ENCODE assay signal across 30 mouse cellular contexts in genomic region chr10:39270406-39270805, GRCm38 (mm10).
DNase-seq lines count a peak whose midpoint lies in the region; ATAC-seq lines count a peak whose summit lies in the region.
"Had no signal": no experiment of that assay in that cellular context is flagged by ENCODE, and none has a peak within 500 bp of the region (broad histone marks: within the 10 kb centered on the region; RNA-seq: fewer than 3 reads in every experiment).

No protein-coding gene starts in this region.

- no peak for ATAC-seq in midbrain, embryonic 11.5 days (ENCODE audit: low FRiP score)
- ATAC-seq: forebrain, embryonic 15.5 days; hindbrain, postnatal 0 days; inflammation-experienced regulatory T-cells, adult 6 months; intestine, embryonic 16.5 days; Patski had no signal

- 84% methylated on average over 3 of the region's 3 CpGs for WGBS in midbrain, embryonic 11.5 days
- 85% methylated on average over 3 of the region's 3 CpGs for WGBS in midbrain, embryonic 10.5 days

- no peak overlapping the region for H3K4me3 ChIP-seq in midbrain, embryonic 11.5 days (ENCODE audit: low read depth, low read length)
- H3K4me3 ChIP-seq in midbrain, embryonic 10.5 days = no peak overlapping the region
- H3K4me3 ChIP-seq: embryonic facial prominence, embryonic 10.5 days; embryonic facial prominence, embryonic 13.5 days; erythroblast, embryonic 14.5 days; forebrain, embryonic 12.5 days; forebrain, embryonic 15.5 days had no signal

- peak; percentile 52 for DNase-seq in gastrocnemius, adult 18-20 months (ENCODE audit: low spot score)
- DNase-seq in gastrocnemius, postnatal 4 days (ENCODE audit: low spot score in 2 of 2) = no peak
- peak; percentile 42 to 51 for DNase-seq in heart, adult 18-20 months
- no peak for DNase-seq in heart, postnatal 36 days
- DNase-seq in midbrain, embryonic 11.5 days (ENCODE audit: low spot score, missing footprints) = peak; percentile 45
- DNase-seq in midbrain, embryonic 10.5 days (ENCODE audit: low spot score) = no peak
- DNase-seq: adrenal gland, adult 2 months; adrenal gland, postnatal 25 days; B cell, adult 2 months; cerebellum, adult 11-12 months; cerebellum, adult 8-10 months; cerebellum, postnatal 10 days; cerebellum, postnatal 36 days; embryo, embryonic 11 days; gastrocnemius, postnatal 25 days; heart, postnatal 4 days; kidney, adult 2 months had no signal

- H3K4me2 ChIP-seq in midbrain, embryonic 11.5 days = no peak overlapping the region
- H3K4me2 ChIP-seq: embryonic facial prominence, embryonic 13.5 days; forebrain, embryonic 12.5 days; forebrain, embryonic 15.5 days; heart, embryonic 11.5 days; hindbrain, embryonic 14.5 days had no signal

- no peaks in the 10 kb centered on the region for H3K4me1 ChIP-seq in midbrain, embryonic 11.5 days (ENCODE audit: control insufficient read depth, insufficient read depth, low read length)
- H3K4me1 ChIP-seq in midbrain, embryonic 10.5 days = peaks cover 10% of the 10 kb centered on the region

- intact Hi-C loops in heart, postnatal 36 days (cut with DNase I) = no loop called here

- H3K27me3 ChIP-seq in midbrain, embryonic 11.5 days (ENCODE audit: control insufficient read depth, insufficient read depth, low read length) = no peaks in the 10 kb centered on the region
- no peaks in the 10 kb centered on the region for H3K27me3 ChIP-seq in midbrain, embryonic 10.5 days (ENCODE audit: low read depth, poor library complexity, severe bottlenecking)
- H3K27me3 ChIP-seq: CH12.LX; embryonic facial prominence, embryonic 13.5 days; forebrain, embryonic 12.5 days; forebrain, embryonic 15.5 days; Patski had no signal

- no peaks in the 10 kb centered on the region for H3K36me3 ChIP-seq in midbrain, embryonic 11.5 days (ENCODE audit: control insufficient read depth, insufficient read depth, low read length)
- no peaks in the 10 kb centered on the region for H3K36me3 ChIP-seq in midbrain, embryonic 10.5 days
- H3K36me3 ChIP-seq: embryonic facial prominence, embryonic 10.5 days; embryonic facial prominence, embryonic 13.5 days; forebrain, embryonic 12.5 days; forebrain, embryonic 15.5 days; G1E had no signal

- H3K9ac ChIP-seq in midbrain, embryonic 11.5 days (ENCODE audit: low read length) = no peak overlapping the region
- H3K9ac ChIP-seq: embryonic facial prominence, embryonic 13.5 days; forebrain, embryonic 12.5 days; forebrain, embryonic 15.5 days; hindbrain, embryonic 14.5 days had no signal

- H3K27ac ChIP-seq in midbrain, embryonic 11.5 days (ENCODE audit: low read depth, low read length) = no peak overlapping the region
- H3K27ac ChIP-seq in midbrain, embryonic 10.5 days (replicated peaks) = no peak overlapping the region
- H3K27ac ChIP-seq: embryonic facial prominence, embryonic 10.5 days; embryonic facial prominence, embryonic 13.5 days; forebrain, embryonic 12.5 days; forebrain, embryonic 15.5 days; hindbrain, embryonic 14.5 days; hindbrain, postnatal 0 days had no signal

- no peaks in the 10 kb centered on the region for H3K9me3 ChIP-seq in midbrain, embryonic 11.5 days (ENCODE audit: control insufficient read depth, low read length)
- H3K9me3 ChIP-seq in midbrain, embryonic 10.5 days (replicated peaks) = no peaks in the 10 kb centered on the region
- H3K9me3 ChIP-seq: embryonic facial prominence, embryonic 10.5 days; embryonic facial prominence, embryonic 13.5 days; forebrain, embryonic 12.5 days; forebrain, embryonic 15.5 days; G1E had no signal

Comparison
In these comparisons a context has a peak if more than half of its experiments do, and no peak if none do; other contexts are left out.
1. DNase-seq: peak in gastrocnemius, adult 18-20 months (single experiment), heart, adult 18-20 months (2 of 2) and midbrain, embryonic 11.5 days (single experiment); none in gastrocnemius, postnatal 4 days (0 of 2), heart, postnatal 36 days (0 of 2) and midbrain, embryonic 10.5 days (single experiment).